Mouse (Mus musculus): ENCODE results near the gene Nupl2.

Gene Nupl2

DNA sequence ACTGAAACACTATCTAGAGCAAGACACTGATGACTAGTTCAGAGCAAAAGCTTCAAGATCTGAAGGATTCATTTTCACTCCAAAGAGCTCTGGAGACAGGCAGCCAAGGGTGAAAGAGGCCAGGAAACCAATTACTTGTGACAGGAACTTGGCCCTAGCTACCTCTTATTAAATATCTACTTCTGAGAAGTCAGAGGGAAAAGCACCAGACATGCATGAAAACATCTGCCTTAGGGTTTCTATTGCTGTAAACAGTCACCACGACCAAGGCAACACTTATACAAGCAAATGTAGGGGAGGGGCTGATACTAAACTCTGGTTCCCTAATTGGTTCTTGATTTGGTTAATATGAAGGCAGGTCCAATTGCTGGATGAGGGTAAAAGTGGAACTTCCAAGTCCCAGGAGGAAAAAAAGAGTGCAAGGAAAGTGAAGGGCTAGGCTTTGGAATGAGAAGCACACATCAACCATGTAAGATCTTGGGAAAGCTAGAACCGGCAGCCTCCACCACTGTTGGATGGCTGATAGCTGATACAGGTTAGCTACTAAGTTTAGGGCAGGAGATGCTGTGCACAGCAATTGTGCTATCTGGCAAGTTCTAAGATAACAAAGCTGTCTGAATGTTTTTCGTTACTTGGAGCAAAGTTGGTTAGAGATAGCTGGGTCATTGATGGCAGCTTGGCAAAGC lies 49.2 kb downstream of the Nupl2 start:
- DNase-seq (ENCODE audit: low spot score) = no peak

DNA sequence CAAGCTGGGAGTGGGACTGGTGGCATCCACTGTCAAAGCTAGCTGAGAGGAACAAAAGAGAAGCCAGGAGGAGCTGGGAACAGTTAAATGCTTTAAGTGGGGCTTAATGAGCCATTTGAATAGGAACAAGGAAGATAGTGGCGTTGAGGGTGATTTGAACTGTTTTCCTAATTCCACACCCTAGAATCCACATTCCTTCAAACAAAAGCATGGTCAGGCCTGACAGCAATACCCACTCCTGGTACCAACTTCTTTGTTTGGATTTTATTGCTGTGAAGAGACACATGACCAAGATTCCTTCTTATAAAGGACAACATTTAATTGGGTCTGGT lies 49.8 kb downstream of the Nupl2 start:
- no peak for DNase-seq (ENCODE audit: low spot score)

DNA sequence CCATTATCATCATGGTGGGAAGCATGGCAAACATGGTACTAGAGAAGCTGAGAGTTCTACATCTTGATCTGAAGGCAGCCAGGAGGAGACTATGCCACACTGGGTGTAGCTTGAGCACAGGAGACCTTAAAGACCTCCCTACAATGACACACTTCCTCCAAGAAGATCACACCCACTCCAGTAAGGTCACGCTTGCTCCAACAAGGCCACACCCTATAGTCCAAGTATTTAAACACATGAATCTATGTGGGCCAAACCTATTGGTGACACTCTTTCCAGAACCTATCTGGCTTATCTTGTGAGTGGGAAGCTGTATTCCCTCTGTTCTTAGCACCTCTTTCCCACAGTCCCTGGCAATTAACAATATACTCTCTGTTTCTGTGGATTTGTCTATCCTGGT lies 50.1 kb downstream of the Nupl2 start:
- no peak for DNase-seq (ENCODE audit: low spot score)
